Mouse (Mus musculus) CD4-positive, CD25-positive, alpha-beta regulatory T cell, adult 2 months (primary cell): ENCODE data around the gene Prkci.
A peak's percentile ranks its signal among the peaks of the same experiment; 100 is the strongest.

Source experiments
- DNase-seq: peaks from one replicate; pipeline ENCODE4 v3.0.0-alpha.2; 2012; ENCODE audit warnings: low read depth, low spot score

Prkci gene

DNA sequence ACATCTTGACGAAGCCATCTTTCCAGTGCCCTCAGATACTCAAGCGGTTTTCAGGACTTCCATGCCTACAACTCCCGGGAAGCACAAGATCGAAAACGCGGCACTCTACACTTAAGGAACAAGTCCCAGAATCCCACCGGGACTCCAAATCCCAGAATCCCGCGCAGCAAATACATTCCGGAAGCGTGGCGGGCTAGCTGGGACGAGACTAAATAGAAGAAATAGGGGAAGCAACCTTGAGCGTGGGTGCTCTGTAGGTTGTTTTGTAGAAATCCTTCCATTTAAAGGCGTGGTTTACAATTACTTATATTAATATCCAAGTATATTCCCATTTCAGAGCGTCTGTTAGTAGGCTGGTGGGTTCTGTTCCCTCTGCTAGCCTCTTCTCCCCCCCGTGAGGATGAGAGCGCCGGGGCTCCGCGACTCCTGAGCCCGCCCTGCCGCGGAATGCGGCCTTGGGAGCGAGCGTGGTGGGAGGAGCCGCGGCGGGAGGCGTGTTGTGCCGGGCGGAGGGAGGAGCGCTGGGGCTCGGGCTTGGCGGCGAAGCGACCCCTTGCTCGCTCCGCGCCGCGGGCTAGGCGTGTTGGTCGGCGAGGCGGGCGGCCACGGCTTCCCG lies at the start of gene Prkci:
Prkci (plus strand) TSS at position 465 of the 616 bp plus-strand sequence.
- DNase-seq: peak; percentile 95

DNA sequence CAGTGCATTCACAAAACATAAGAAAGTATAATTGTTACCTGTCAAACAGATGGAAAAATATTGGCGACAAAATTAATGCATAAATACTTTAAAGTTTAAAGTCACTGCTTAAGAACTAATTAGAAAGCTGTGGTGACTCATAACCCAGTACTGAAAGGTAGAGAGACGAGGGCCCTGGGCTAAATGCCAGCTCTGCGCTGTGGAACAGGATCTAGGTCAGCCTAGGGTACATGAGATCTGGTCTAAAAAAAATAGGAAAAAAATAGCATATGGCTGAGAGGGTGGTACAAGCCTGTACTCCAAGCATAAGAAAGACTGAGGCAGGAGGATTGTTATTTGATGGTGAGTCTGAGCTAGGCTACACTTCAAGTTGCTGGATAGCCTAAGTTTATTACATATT lies 43.9 kb upstream of the Prkci start:
- peak; percentile 54 for DNase-seq

GRCm38 (mm10) chr3:30952273-30953070 lies 43.1 kb upstream of the Prkci start:
- DNase-seq: peak; percentile 74

DNA sequence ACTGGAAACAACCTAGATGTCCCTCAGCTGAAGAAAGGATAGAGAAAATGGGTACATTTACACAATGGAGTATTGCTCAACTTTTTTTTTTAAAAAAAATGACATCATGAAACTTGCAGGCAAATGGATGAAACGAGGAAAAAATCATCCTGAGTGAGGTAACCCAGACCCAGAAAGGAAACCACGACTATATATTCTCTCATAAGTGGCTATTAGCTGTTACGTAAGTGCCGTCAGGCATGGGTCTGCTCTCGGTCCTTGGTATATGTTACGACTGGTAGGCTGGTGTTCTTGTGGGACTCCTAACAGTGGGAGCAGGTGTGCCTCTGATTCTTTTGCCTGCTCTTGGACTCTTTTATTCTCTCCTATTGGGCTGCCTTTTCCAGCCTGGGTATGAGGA lies 39.2 kb upstream of the Prkci start:
- no peak for DNase-seq

GRCm38 (mm10) chr3:30958709-30959108 lies 36.8 kb upstream of the Prkci start:
- DNase-seq: no peak

GRCm38 (mm10) chr3:30959868-30960831 lies 35.4 kb upstream of the Prkci start:
- no peak for DNase-seq

GRCm38 (mm10) chr3:30963100-30963499 lies 32.4 kb upstream of the Prkci start:
- peak; percentile 33 for DNase-seq

DNA sequence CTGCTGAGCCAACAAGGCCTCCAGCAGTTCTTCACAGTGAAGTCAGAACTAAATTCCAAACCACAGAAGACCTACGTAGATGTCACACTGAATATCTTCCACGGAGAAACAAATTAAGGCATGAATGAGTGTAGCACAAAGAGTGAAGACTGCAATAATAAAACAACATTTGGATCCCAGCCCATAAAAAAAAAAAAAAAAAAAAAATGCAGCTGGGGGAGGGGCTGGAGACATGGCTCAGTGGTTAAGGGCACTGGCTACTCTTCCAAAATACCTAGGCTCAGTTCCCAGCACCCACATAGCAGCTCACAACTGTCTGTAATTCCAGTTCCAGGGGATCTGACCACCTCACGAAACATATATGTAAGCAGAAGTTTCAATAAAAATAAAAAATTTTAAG lies 31.3 kb upstream of the Prkci start:
- DNase-seq: no peak

DNA sequence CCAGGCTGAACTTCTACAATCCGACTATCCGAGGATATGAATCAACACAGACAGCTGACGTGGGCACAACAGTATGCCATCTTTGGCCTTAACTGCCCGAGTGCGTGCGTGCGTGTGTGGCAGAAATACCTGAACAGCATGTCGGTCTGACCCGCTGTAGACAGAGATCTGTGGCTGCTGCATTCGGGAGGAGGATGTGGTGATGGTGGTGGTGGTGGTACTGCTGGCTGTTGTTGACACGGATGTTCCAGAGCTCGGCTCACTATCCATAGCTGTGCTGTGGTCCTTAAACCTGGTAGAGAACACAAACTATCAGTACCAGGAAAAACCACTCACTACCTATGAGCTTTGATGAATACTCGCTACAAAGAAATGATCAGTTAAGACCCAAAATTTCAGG lies 29.9 kb upstream of the Prkci start:
- peak; percentile 74 for DNase-seq

DNA sequence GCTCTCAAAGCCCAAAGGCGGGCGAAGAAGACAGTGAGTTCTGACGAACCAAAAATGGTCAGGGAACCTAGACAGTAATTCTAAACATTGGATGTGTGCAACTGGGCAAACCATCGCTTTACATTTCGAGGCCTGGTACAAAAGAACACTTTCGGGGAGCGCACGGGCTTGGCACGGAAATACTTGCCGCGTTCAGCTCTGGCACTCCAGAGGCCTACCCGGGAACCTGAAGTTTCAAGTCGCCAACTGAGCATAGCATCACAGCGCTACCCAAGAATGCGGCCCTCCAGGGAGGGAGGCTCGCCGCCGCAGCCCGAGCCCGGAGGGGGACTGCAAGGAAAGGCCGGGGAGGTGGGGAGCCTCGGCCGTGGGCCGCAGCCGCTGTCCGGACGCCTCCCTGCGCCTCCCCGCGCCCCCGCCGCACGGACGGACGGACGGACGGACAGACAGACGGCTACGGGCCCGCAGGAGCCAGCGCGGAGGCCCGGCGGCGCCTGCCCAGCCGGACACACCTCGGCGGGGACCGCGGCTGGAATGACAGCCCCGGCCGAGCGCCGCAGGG lies 26.9 kb upstream of the Prkci start:
- DNase-seq: peak; percentile 70

- DNase-seq: peak; percentile 98
Measured at GRCm38 (mm10) chr3:30969104-30969581, 26.4 kb upstream of the Prkci start, which contains the start of gene Phc3. TSS of gene Phc3 (minus strand) at chr3:30969415.

DNA sequence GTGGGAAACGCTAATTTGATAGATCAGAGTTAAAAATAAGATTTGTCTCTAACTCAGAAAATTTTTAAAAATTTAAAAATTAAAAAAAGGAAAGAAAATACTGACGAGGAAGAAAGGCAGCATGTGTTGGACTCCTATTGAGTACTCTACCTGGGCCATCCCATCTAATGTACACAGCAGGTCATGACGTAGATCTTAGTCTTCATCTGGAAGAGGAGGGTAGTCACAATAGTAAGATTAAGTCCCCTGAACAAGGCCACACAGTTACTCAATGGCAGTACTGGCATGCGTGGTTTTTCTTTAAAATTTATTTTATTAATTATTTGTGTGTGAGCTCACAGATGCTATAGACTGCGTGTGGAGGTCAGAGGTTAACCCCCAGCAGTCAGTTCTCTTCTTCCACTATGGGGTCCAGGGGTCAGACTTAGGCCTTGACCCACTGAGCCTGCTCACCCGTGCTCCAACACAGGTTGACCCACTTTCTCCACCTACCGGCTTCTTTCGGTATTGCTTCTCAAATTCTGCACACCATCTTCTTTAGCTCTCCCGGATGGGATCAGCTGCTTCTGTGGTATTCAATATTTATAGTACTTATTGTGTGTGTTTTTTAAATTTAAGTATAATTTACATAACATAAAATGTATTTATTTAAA lies 20.3 kb upstream of the Prkci start:
- DNase-seq: peak; percentile 82

- DNase-seq: no peak
Measured at GRCm38 (mm10) chr3:30976991-30977603, 18.4 kb upstream of the Prkci start.

DNA sequence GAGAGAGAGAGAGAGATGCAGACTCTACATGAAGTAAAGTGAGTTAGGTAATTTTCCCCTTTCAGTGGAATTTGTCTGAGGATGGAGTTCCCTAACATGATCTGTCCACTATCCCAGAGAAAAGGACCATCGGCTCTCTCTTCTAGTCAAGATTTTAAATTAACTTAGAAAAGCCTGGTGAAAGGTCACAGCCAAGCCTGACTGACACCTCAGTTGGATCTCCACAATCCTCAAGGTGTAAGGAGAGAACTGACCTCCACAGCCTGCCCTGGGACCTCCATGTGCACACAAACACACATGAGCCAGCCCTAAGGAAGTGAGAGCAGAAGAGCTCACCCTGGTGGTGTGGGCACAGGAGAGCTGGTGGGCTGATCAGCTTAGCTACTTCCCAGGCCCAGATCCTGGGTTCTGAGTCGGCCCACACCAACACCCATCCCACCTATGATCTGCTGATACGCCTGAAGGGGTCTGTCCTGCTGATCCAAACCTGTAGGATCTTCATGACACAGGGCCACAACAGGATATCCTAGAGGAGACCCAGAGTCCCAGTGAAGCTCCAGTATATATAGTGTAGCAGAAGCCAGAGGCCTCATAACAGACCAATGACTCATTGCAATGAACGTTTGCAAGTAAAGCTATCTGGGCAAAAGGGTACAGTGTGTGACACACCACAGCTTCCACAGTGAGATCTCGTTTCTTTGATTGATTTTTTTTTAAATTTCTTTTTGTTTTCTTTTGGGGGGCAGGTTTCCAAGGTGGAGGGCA lies 13.7 kb upstream of the Prkci start:
- no peak for DNase-seq

- no peak for DNase-seq
Measured at GRCm38 (mm10) chr3:30982924-30983536, 12.5 kb upstream of the Prkci start.

DNA sequence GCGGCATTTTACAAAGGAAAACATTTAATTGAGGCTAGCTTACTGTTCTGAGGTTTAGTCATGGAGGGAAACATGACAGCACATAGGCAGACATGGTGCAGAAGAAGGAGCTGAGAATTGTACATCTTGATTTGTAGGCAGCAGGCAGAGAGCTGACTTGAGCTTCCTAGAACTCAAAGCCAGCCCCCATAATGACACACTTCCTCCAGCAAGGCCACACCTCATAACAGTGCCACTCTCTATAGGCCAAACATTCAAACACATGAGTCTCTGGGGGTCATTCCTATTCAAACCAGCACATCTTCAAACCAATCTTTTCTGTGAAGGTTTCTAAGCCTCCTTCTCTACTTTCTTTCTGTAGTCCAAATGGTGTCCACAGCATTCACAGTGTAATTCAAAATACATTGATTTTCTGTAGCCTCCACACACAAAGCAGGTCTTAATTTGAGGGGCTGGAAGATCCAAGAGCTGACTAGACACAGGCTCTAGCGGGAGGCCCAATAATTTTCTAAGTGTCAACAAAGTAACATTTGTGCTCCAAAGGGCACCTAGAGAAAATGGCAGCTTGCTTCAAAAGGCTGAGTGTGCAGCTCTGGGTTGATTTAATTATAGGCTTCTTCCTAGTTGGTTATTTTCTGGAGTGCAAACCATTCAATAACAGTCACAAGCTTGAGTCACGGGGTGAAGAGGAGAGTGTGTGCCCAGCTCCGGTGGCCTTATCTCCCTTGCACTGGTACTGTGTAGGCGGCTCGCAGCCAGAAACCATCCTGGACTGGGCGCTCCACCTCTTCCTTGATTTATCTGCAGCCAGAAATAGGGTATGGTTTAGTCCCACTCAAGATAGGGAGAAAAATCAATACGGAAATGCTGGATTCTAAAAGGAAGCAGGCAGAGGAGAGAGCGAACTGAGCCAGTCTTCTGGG lies 7.9 kb upstream of the Prkci start:
- DNase-seq: no peak

GRCm38 (mm10) chr3:30992161-30992560 lies 3.4 kb upstream of the Prkci start:
- no peak for DNase-seq

DNA sequence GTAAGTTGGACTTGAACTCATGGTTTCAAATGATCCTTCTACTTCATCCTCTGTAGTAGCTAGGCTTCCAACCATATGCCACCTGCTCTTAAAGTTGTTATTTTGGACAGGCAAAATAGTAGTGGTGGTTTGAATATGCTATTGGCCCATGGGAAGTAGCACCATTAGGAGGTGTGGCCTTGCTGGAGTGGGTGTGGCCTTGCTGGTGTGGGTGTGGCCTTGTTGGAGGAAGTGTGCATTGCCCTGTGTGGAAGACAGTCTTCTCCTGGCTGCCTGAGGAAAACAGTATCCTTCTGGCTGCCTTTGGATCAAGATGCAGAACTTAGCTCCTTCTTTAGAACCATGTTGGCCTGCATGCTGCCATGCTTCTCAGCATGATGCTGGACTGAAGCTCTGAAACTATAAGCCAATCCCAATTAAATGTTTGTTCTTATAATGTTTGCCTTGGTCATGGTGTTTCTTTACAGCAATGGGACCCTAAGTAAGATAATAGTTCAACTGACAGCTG lies 2.4 kb upstream of the Prkci start:
- peak; percentile 51 for DNase-seq
